Mouse (Mus musculus) megakaryocyte, embryonic 14.5 days (primary cell): Measurements from ENCODE around the gene Gm5244. TPM values are rescaled to one million over a fixed set of nuclear protein-coding genes. Genes with fewer than 3 reads are reported as not detected.

ENCODE experiments used
- H3K27me3 ChIP-seq: replicated peaks from 2 replicates; pipeline ENCODE3; 2012; ENCODE audit warnings: inconsistent platforms
- H3K36me3 ChIP-seq: replicated peaks from 2 replicates; pipeline ENCODE3; 2012; ENCODE audit warnings: low read length, inconsistent platforms, mixed read lengths
- H3K4me1 ChIP-seq: 2 replicates; pipeline ENCODE4 v1.6.1; 2012; ENCODE audit warnings: inconsistent platforms
- H3K4me3 ChIP-seq: replicated peaks from 2 replicates; pipeline ENCODE3; 2012; ENCODE audit warnings: moderate library complexity, mild to moderate bottlenecking, inconsistent platforms
- H3K9me3 ChIP-seq: 2 replicates; pipeline ENCODE4 v1.6.1; 2012; ENCODE audit warnings: inconsistent platforms
- FLI1 ChIP-seq: IDR thresholded peaks from 2 replicates; pipeline ENCODE4 v1.6.1; 2012; ENCODE audit warnings: low read length, inconsistent platforms, mixed read lengths
- GATA1 ChIP-seq: IDR thresholded peaks from 3 replicates; pipeline ENCODE4 v1.6.1; 2012; ENCODE audit warnings: mixed read lengths, low read length, inconsistent platforms, borderline replicate concordance
- polyA plus RNA-seq: library from polyadenylated mRNA; stranded (reverse); fragments of >175 nt; gene quantifications from 2 replicates; pipeline ENCODE4 v1.2.3, GENCODE M21; 2012; ENCODE audit warnings: low replicate concordance; ENCODE audit not compliant: insufficient read depth

Gm5244 gene
- not detected in 2 replicates for polyA plus RNA-seq

GRCm38 (mm10) chr19:12846382-12846781, at the start of gene Gm5244:
Gene Gm5244, plus strand, starts transcription at chr19:12846682.
- H3K36me3 ChIP-seq: no peaks in the 10 kb centered on the region
- H3K27me3 ChIP-seq: peaks cover 2% of the 10 kb centered on the region
- H3K4me3 ChIP-seq: no peak within 1 kb of the TSS
- no peaks in the 10 kb centered on the region for H3K9me3 ChIP-seq
- H3K4me1 ChIP-seq: no peaks in the 10 kb centered on the region
- TF ChIP-seq FLI1 (no peak), GATA1 (no peak)

- H3K36me3 ChIP-seq: no peaks in the 10 kb centered on the region
- no peaks in the 10 kb centered on the region for H3K27me3 ChIP-seq
- peak overlapping the region; percentile 97 for H3K4me3 ChIP-seq
- TF ChIP-seq GATA1 (no peak), FLI1 (no peak)
- peaks cover 28% of the 10 kb centered on the region for H3K4me1 ChIP-seq
- H3K9me3 ChIP-seq: no peaks in the 10 kb centered on the region
These were observed 49.4 kb upstream of the Gm5244 start for GRCm38 (mm10) chr19:12797071-12797470.

- H3K4me1 ChIP-seq: peaks cover 24% of the 10 kb centered on the region
- H3K36me3 ChIP-seq: no peaks in the 10 kb centered on the region
- H3K27me3 ChIP-seq: no peaks in the 10 kb centered on the region
- H3K9me3 ChIP-seq: no peaks in the 10 kb centered on the region
- peak overlapping the region; percentile 79 for H3K4me3 ChIP-seq
- TF ChIP-seq FLI1 (no peak), GATA1 (no peak)
These were observed 48.1 kb upstream of the Gm5244 start for GRCm38 (mm10) chr19:12798404-12798803.

- Histone ChIP-seq H3K36me3 (no peaks in the 10 kb centered on the region), H3K4me3 (peak overlapping the region; percentile 79), H3K4me1 (peaks cover 24% of the 10 kb centered on the region), H3K27me3 (no peaks in the 10 kb centered on the region), H3K9me3 (no peaks in the 10 kb centered on the region)
- TF ChIP-seq FLI1 (no peak), GATA1 (no peak)
These were observed 47.4 kb upstream of the Gm5244 start for GRCm38 (mm10) chr19:12799081-12799480.

DNA sequence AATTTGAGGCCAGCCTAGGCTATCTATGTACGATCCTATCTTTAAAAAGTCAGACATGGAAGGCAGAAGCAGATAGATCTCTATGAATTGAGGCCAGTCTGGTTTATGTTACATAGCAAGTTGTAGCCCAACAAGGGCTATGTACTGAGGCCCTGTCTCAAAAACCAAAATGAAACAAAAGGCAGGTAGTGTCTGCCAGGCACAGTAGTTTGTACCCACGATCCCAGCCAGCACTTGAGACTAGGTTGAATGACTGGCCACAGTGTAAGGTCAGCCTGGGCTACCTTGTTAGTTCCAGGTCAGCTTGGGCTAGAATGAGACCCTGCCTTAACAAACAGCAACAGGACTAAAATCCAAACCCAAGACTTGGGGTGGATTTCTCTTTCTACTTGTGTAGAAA, 45.9 kb upstream of the Gm5244 start:
- Histone ChIP-seq H3K4me1 (peaks cover 24% of the 10 kb centered on the region), H3K4me3 (peak overlapping the region; percentile 74), H3K27me3 (no peaks in the 10 kb centered on the region), H3K9me3 (no peaks in the 10 kb centered on the region), H3K36me3 (no peaks in the 10 kb centered on the region)
- no peak for TF ChIP-seq FLI1
- no peak for TF ChIP-seq GATA1

GRCm38 (mm10) chr19:12801046-12801445, 45.4 kb upstream of the Gm5244 start:
- Histone ChIP-seq H3K4me1 (peaks cover 28% of the 10 kb centered on the region), H3K36me3 (no peaks in the 10 kb centered on the region), H3K27me3 (no peaks in the 10 kb centered on the region), H3K9me3 (no peaks in the 10 kb centered on the region), H3K4me3 (no peak overlapping the region)
- no peak for TF ChIP-seq GATA1
- no peak for TF ChIP-seq FLI1

- Histone ChIP-seq H3K9me3 (no peaks in the 10 kb centered on the region), H3K4me1 (peaks cover 26% of the 10 kb centered on the region), H3K36me3 (no peaks in the 10 kb centered on the region), H3K27me3 (no peaks in the 10 kb centered on the region), H3K4me3 (no peak overlapping the region)
- TF ChIP-seq FLI1 (no peak), GATA1 (no peak)
These were observed 43.7 kb upstream of the Gm5244 start for GRCm38 (mm10) chr19:12802830-12803229.

DNA sequence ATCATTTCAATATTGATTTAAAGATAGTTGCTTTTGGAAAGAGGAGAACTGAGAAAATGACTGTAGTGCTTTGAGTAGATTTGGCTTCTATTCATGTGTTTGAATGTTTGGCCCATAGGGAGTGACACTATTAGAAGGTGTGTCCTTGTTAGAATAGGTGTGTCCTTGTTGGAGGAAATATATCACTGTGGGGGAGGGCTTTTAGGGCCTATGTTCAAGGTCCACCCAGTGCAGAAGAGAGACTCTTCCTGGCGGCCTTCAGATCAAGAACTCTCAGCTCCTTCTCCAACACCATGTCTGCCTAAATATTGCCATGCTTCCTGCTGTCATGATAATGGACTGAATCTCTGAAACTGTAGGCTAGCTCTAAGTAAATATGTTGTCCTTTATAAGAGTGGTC, 42.2 kb upstream of the Gm5244 start:
- Histone ChIP-seq H3K4me3 (no peak overlapping the region), H3K27me3 (no peaks in the 10 kb centered on the region), H3K4me1 (peaks cover 27% of the 10 kb centered on the region), H3K36me3 (no peaks in the 10 kb centered on the region), H3K9me3 (no peaks in the 10 kb centered on the region)
- TF ChIP-seq FLI1 (no peak), GATA1 (no peak)

GRCm38 (mm10) chr19:12805730-12806129, 40.8 kb upstream of the Gm5244 start:
- TF ChIP-seq GATA1 (no peak), FLI1 (no peak)
- Histone ChIP-seq H3K4me3 (no peak overlapping the region), H3K4me1 (peaks cover 27% of the 10 kb centered on the region), H3K36me3 (no peaks in the 10 kb centered on the region), H3K9me3 (no peaks in the 10 kb centered on the region), H3K27me3 (no peaks in the 10 kb centered on the region)

GRCm38 (mm10) chr19:12806214-12806613, 40.3 kb upstream of the Gm5244 start:
- Histone ChIP-seq H3K4me3 (peak overlapping the region; percentile 59), H3K27me3 (no peaks in the 10 kb centered on the region), H3K36me3 (no peaks in the 10 kb centered on the region), H3K9me3 (no peaks in the 10 kb centered on the region), H3K4me1 (peaks cover 22% of the 10 kb centered on the region)
- no peak for TF ChIP-seq GATA1
- no peak for TF ChIP-seq FLI1

- no peak for TF ChIP-seq GATA1
- TF ChIP-seq FLI1: no peak
- H3K9me3 ChIP-seq: no peaks in the 10 kb centered on the region
- no peaks in the 10 kb centered on the region for H3K36me3 ChIP-seq
- peaks cover 45% of the 10 kb centered on the region for H3K4me1 ChIP-seq
- H3K4me3 ChIP-seq: no peak overlapping the region
- H3K27me3 ChIP-seq: no peaks in the 10 kb centered on the region
These were observed 33.7 kb upstream of the Gm5244 start for GRCm38 (mm10) chr19:12812644-12813364.
